Mouse (Mus musculus) cerebellum, adult 2 months (tissue): Measurements from ENCODE around the gene Prkcb. TPM values are rescaled to one million over a fixed set of nuclear protein-coding genes. Genes with fewer than 3 reads are reported as not detected.

Experiments used
- DNase-seq, 2 experiments: peaks; one replicate each; pipeline ENCODE4 v3.0.0; 2021
- H3K27ac ChIP-seq: fragments of 200-500 bp; 2 replicates; pipeline ENCODE4 v1.5.1; 2012; ENCODE audit warnings: low read length, control low read depth, inconsistent platforms; ENCODE audit not compliant: insufficient read depth
- H3K27me3 ChIP-seq: fragments of 200-500 bp; 2 replicates; pipeline ENCODE4 v1.6.1; 2012; ENCODE audit warnings: inconsistent platforms, mild to moderate bottlenecking, low read length, moderate library complexity; ENCODE audit not compliant: control insufficient read depth, insufficient read depth
- H3K4me1 ChIP-seq: fragments of 200-500 bp; 2 replicates; pipeline ENCODE4 v1.6.1; 2011; ENCODE audit warnings: low read length; ENCODE audit not compliant: control insufficient read depth, insufficient read depth
- H3K4me3 ChIP-seq: fragments of 200-500 bp; replicated peaks from 2 replicates; pipeline ENCODE3; 2011; ENCODE audit warnings: mild to moderate bottlenecking, low read depth, low read length, control low read depth; ENCODE audit not compliant: insufficient read depth
- CTCF ChIP-seq: fragments of 200-500 bp; IDR thresholded peaks from 2 replicates; pipeline ENCODE4 v1.5.1; 2011; ENCODE audit warnings: low read depth, mild to moderate bottlenecking, control low read depth, low read length, moderate library complexity, borderline replicate concordance; ENCODE audit not compliant: insufficient read depth
- POLR2A ChIP-seq: fragments of 200-500 bp; IDR thresholded peaks from 2 replicates; pipeline ENCODE4 v1.6.1; 2011; ENCODE audit warnings: low read length, control low read depth, borderline replicate concordance; ENCODE audit not compliant: insufficient read depth
- WGBS: fragments of 180-500 bp; shearing (Covaris S2); methylation state at CpG from one replicate; pipeline ENCODE4 v1.1.7; 2018; 5-methylcytosine and 5-hydroxymethylcytosine counted together
- polyA plus RNA-seq: library from polyadenylated mRNA; depleted of rRNA; stranded (reverse); fragments of >200 nt; gene quantifications from 2 replicates; pipeline ENCODE4 v1.2.3, GENCODE M21; 2012

The Prkcb gene
- polyA plus RNA-seq, 1 experiment, result 311 TPM

GRCm38 (mm10) chr7:122414608-122415007, 126.1 kb downstream of the Prkcb start:
- peak; percentile 47 for DNase-seq
- H3K27ac ChIP-seq, result no peak overlapping the region
- no peak overlapping the region for H3K4me3 ChIP-seq
- peaks cover 47% of the 10 kb centered on the region for H3K4me1 ChIP-seq
- WGBS, result 23% methylated on average over 6 of the region's 6 CpGs
- H3K27me3 ChIP-seq, result no peaks in the 10 kb centered on the region
- TF ChIP-seq CTCF (no peak), POLR2A (no peak)

DNA sequence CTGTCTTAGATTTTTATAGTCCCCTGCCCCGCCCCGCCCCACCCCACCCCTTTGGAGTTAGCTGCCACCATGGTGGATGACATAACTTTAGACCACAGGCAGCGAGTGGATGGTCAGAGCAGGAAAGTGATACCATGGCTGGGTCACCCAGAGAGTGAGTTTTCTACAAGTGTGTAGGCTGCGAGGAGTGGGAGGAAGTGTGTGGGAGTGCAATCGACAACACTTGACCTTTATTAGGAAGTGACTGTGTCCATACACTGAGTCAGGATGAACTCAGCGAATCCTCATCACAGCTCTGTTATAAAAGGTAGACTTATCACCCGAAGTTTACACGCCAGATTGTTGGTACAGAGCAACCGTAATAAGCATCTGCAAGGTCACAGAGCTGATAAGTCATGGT, 126.8 kb downstream of the Prkcb start:
- no peak overlapping the region for H3K27ac ChIP-seq
- no peak for DNase-seq
- no peak overlapping the region for H3K4me3 ChIP-seq
- no peak for TF ChIP-seq CTCF
- TF ChIP-seq POLR2A, result no peak
- H3K27me3 ChIP-seq, result no peaks in the 10 kb centered on the region
- H3K4me1 ChIP-seq, result peaks cover 47% of the 10 kb centered on the region
- 93% methylated on average over 9 of the region's 9 CpGs for WGBS

DNA sequence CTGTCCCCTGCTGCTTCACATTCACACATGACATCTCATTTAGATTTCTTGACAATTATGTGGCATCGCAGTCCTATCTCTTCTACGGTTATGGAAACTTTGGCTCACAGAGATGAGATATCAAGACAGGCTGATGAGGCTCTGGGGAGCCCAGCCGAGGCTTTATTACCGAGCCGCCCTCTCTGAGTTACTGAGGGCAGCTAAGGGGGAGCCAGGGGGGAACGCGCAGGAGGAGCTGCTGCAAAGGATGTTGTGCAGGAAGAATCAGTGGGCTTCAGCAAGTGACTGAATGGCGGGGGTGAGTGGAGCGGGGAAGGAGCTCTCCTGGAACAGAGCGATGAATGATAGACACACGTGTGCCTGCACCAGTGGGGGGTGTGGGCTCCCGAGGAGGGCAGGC, 127.4 kb downstream of the Prkcb start:
- Histone ChIP-seq H3K27ac (no peak overlapping the region), H3K27me3 (no peaks in the 10 kb centered on the region), H3K4me1 (peaks cover 47% of the 10 kb centered on the region), H3K4me3 (no peak overlapping the region)
- WGBS, result 62% methylated on average over 12 of the region's 12 CpGs
- TF ChIP-seq CTCF (no peak), POLR2A (no peak)
- no peak for DNase-seq

GRCm38 (mm10) chr7:122418551-122418950, 130.0 kb downstream of the Prkcb start:
- 24% methylated on average over 3 of the region's 3 CpGs for WGBS
- peaks cover 39% of the 10 kb centered on the region for H3K4me1 ChIP-seq
- no peak overlapping the region for H3K27ac ChIP-seq
- H3K4me3 ChIP-seq, result no peak overlapping the region
- DNase-seq, result peak; percentile 51 to 74
- no peaks in the 10 kb centered on the region for H3K27me3 ChIP-seq
- TF ChIP-seq POLR2A (no peak), CTCF (no peak)

- H3K4me1 ChIP-seq, result peaks cover 12% of the 10 kb centered on the region
- no peak overlapping the region for H3K27ac ChIP-seq
- WGBS, result 73% methylated on average over 4 of the region's 4 CpGs
- TF ChIP-seq POLR2A (no peak), CTCF (no peak)
- DNase-seq, result no peak
- H3K27me3 ChIP-seq, result no peaks in the 10 kb centered on the region
- H3K4me3 ChIP-seq, result no peak overlapping the region
These were observed 135.3 kb downstream of the Prkcb start for GRCm38 (mm10) chr7:122423816-122424215.

- DNase-seq, result peak; percentile 76 to 89
- H3K4me1 ChIP-seq, result peaks cover 23% of the 10 kb centered on the region
- no peaks in the 10 kb centered on the region for H3K27me3 ChIP-seq
- TF ChIP-seq CTCF (no peak), POLR2A (no peak)
- H3K4me3 ChIP-seq, result no peak overlapping the region
- H3K27ac ChIP-seq, result peak overlapping the region; percentile 54
- 12% methylated on average over 5 of the region's 5 CpGs for WGBS
These were observed 140.6 kb downstream of the Prkcb start for GRCm38 (mm10) chr7:122429134-122429533.

GRCm38 (mm10) chr7:122432401-122432800, 143.8 kb downstream of the Prkcb start:
- H3K27ac ChIP-seq, result no peak overlapping the region
- DNase-seq, result peak; percentile 48 to 78
- WGBS, result 13% methylated on average over 4 of the region's 4 CpGs

DNA sequence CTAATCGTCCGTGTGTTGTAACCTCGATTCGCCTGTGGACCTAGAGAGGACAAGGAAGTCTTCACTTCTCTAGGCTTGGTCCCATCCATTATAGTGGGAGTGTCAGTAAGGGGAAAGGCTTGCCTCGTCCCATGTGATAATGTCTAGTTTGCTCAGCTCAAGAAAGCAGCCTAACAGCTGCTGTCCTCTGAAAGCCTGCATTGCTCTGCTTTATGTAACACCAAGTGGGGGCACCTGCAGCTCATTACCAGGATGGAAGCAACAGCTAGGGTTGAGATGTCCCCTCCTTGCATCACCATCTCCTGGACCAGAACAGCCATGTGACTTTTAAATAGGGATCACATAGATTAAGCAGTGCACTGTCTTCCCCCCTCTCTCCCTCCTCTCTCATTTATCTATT, 144.8 kb downstream of the Prkcb start:
- Histone ChIP-seq H3K4me3 (no peak overlapping the region), H3K27me3 (no peaks in the 10 kb centered on the region), H3K4me1 (peaks cover 40% of the 10 kb centered on the region), H3K27ac (no peak overlapping the region)
- DNase-seq, result no peak
- WGBS, result 91% methylated on average over 5 of the region's 5 CpGs
- TF ChIP-seq POLR2A (no peak), CTCF (no peak)

More at GRCm38 (mm10) chr7:122432401-122432800, 143.8 kb downstream of the Prkcb start:
- TF ChIP-seq CTCF (no peak), POLR2A (no peak)
- H3K27me3 ChIP-seq, result no peaks in the 10 kb centered on the region
- peaks cover 40% of the 10 kb centered on the region for H3K4me1 ChIP-seq
- H3K4me3 ChIP-seq, result no peak overlapping the region

GRCm38 (mm10) chr7:122434941-122435340, 146.4 kb downstream of the Prkcb start:
- no peaks in the 10 kb centered on the region for H3K27me3 ChIP-seq
- no peak for TF ChIP-seq POLR2A
- no peak for TF ChIP-seq CTCF
- H3K4me3 ChIP-seq, result no peak overlapping the region
- 52% methylated on average over 4 of the region's 4 CpGs for WGBS
- DNase-seq, result peak in 1 of 2 experiments; percentile 57
- peak overlapping the region; percentile 19; the same call in 1 of the 2 replicates for H3K27ac ChIP-seq
- peaks cover 34% of the 10 kb centered on the region for H3K4me1 ChIP-seq
